Mouse (Mus musculus) R1 (cell line): ENCODE measurements around the gene Add3.
A peak's percentile ranks its signal among the peaks of the same experiment; 100 is the strongest.

Source experiments
- DNase-seq: peaks from one replicate; pipeline ENCODE4 v3.0.0-alpha.2; 2018; ENCODE audit warnings: low read depth, low spot score

The Add3 gene

GRCm38 (mm10) chr19:53130399-53131175, 9.7 kb upstream of the Add3 start:
- DNase-seq, result no peak

GRCm38 (mm10) chr19:53132471-53132870, 7.8 kb upstream of the Add3 start:
- no peak for DNase-seq

GRCm38 (mm10) chr19:53136336-53137090, 3.7 kb upstream of the Add3 start:
- no peak for DNase-seq

- DNase-seq, result no peak
Observed at GRCm38 (mm10) chr19:53137116-53137670, 3.0 kb upstream of the Add3 start.

- DNase-seq, result no peak
Observed at GRCm38 (mm10) chr19:53140804-53141250, 584 bp downstream of the Add3 start.

GRCm38 (mm10) chr19:53141251-53142072, 1.2 kb downstream of the Add3 start:
- no peak for DNase-seq

GRCm38 (mm10) chr19:53142190-53143107, 2.2 kb downstream of the Add3 start:
- DNase-seq, result peak; percentile 99

GRCm38 (mm10) chr19:53143108-53143971, 3.1 kb downstream of the Add3 start:
- peak; percentile 45 for DNase-seq

- DNase-seq, result no peak
Observed at GRCm38 (mm10) chr19:53145075-53145474, 4.8 kb downstream of the Add3 start.

- DNase-seq, result peak; percentile 65
Observed at GRCm38 (mm10) chr19:53149381-53149780, 9.1 kb downstream of the Add3 start.

GRCm38 (mm10) chr19:53152451-53152850, 12.2 kb downstream of the Add3 start:
- no peak for DNase-seq

GRCm38 (mm10) chr19:53153096-53153495, 12.9 kb downstream of the Add3 start:
- DNase-seq, result no peak

GRCm38 (mm10) chr19:53154156-53154555, 13.9 kb downstream of the Add3 start:
- no peak for DNase-seq

- no peak for DNase-seq
Observed at GRCm38 (mm10) chr19:53156361-53156760, 16.1 kb downstream of the Add3 start.

GRCm38 (mm10) chr19:53157176-53157575, 16.9 kb downstream of the Add3 start:
- DNase-seq, result no peak

- DNase-seq, result no peak
Observed at GRCm38 (mm10) chr19:53159351-53159750, 19.1 kb downstream of the Add3 start.

- DNase-seq, result no peak
Observed at GRCm38 (mm10) chr19:53162927-53163326, 22.7 kb downstream of the Add3 start.

GRCm38 (mm10) chr19:53164645-53165044, 24.4 kb downstream of the Add3 start:
- no peak for DNase-seq
